Comparison of ENCODE assay signal across 15 mouse cellular contexts in the genomic region with DNA sequence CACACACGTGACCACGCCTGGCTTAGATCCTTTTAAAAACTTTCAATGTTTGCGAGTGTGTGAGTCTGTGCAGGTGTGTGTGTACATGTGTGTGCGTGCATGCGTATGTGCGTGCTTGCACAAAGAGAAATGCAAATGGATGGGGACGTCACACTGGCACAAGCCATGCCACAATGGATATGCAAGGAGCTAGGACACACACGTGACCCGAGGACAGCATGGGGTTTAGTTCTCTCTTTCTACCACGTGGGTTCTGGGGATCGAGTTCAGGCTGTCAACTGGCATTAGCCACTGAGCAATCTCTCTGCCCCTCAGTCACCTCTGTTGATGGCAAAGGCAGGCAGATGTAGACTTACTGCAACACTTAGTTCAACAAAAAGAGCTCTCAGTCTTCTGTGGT. TPM values are rescaled to one million over a fixed set of nuclear protein-coding genes. Genes with fewer than 3 reads are reported as not detected.
DNase-seq lines count a peak whose midpoint lies in the region; ATAC-seq and TF ChIP-seq lines count a peak whose summit lies in the region.
"Had no signal": no experiment of that assay in that cellular context is flagged by ENCODE, and none has a peak within 500 bp of the region (broad histone marks: within the 10 kb centered on the region; RNA-seq: fewer than 3 reads in every experiment).

No protein-coding gene starts in this region.

- H3K4me1 ChIP-seq in cerebellum, adult 2 months (ENCODE audit: control insufficient read depth, insufficient read depth, low read length), result peaks cover 67% of the 10 kb centered on the region
- peaks cover 81% of the 10 kb centered on the region for H3K4me1 ChIP-seq in lung, embryonic 15.5 days
- H3K4me1 ChIP-seq in forebrain, embryonic 11.5 days (replicated peaks; ENCODE audit: control insufficient read depth, insufficient read depth, low read length), result peaks cover 18% of the 10 kb centered on the region; the same call in 1 of the 2 replicates

- DNase-seq in cerebellum, adult 8-10 months, result peak; percentile 16
- DNase-seq in cerebellum, adult 2 months, result no peak
- DNase-seq in lung, postnatal 14 days, result no peak
- peak; percentile 52 for DNase-seq in naive thymus-derived CD4-positive, alpha-beta T cell, adult 2 months (ENCODE audit: low read depth)
- no peak for DNase-seq in forebrain, embryonic 11.5 days (ENCODE audit: low spot score)
- DNase-seq: right cerebral cortex, adult 18-20 months; thymus, postnatal 4 days had no signal

- no peak overlapping the region for H3K9ac ChIP-seq in lung, embryonic 15.5 days
- H3K9ac ChIP-seq in forebrain, embryonic 11.5 days (ENCODE audit: low read length), result no peak overlapping the region
- H3K9ac ChIP-seq: midbrain, embryonic 12.5 days; neural tube, embryonic 13.5 days had no signal

- no peak for TF ChIP-seq POLR2A in cerebellum, adult 2 months (IDR thresholded peaks at IDR 0.05; ENCODE audit: borderline replicate concordance, insufficient read depth, low read length)

- H3K27me3 ChIP-seq in cerebellum, adult 2 months (ENCODE audit: control insufficient read depth, insufficient read depth, low read length), result no peaks in the 10 kb centered on the region
- H3K27me3 ChIP-seq in lung, embryonic 15.5 days, result no peaks in the 10 kb centered on the region
- H3K27me3 ChIP-seq in forebrain, embryonic 11.5 days (ENCODE audit: control insufficient read depth, insufficient read depth, low read length), result no peaks in the 10 kb centered on the region
- H3K27me3 ChIP-seq: heart, embryonic 13.5 days; midbrain, embryonic 12.5 days; neural tube, embryonic 13.5 days had no signal

- no peak for TF ChIP-seq CTCF in cerebellum, adult 2 months (IDR thresholded peaks at IDR 0.05; ENCODE audit: borderline replicate concordance, insufficient read depth, low read depth, low read length)

- ATAC-seq in lung, embryonic 15.5 days (ENCODE audit: borderline replicate concordance, extremely low read depth, low FRiP score, low TSS enrichment), result no peak
- 0 out of 2 replicates have a peak, but pooled peaks have one; percentile 6 for ATAC-seq in granulocyte monocyte progenitor cell, adult 5-6 weeks (replicated peaks; ENCODE audit: poor library complexity, severe bottlenecking)
- ATAC-seq in megakaryocyte progenitor cell, adult 5-6 weeks (replicated peaks; ENCODE audit: poor library complexity), result no peak
- ATAC-seq in forebrain, embryonic 11.5 days (replicated peaks; ENCODE audit: low FRiP score), result no peak
- ATAC-seq: hindbrain, postnatal 0 days had no signal

- H3K36me3 ChIP-seq in lung, embryonic 15.5 days, result no peaks in the 10 kb centered on the region
- H3K36me3 ChIP-seq in forebrain, embryonic 11.5 days (ENCODE audit: control insufficient read depth, insufficient read depth, low read length), result no peaks in the 10 kb centered on the region

- no peak overlapping the region for H3K4me2 ChIP-seq in lung, embryonic 15.5 days
- no peak overlapping the region for H3K4me2 ChIP-seq in forebrain, embryonic 11.5 days (ENCODE audit: low read depth, low read length, severe bottlenecking)
- H3K4me2 ChIP-seq: midbrain, embryonic 12.5 days; neural tube, embryonic 13.5 days had no signal

- no peak overlapping the region for H3K27ac ChIP-seq in cerebellum, adult 2 months (ENCODE audit: insufficient read depth, low read length)
- peak overlapping the region; percentile 83 for H3K27ac ChIP-seq in lung, embryonic 15.5 days
- H3K27ac ChIP-seq in forebrain, embryonic 11.5 days (ENCODE audit: low read depth, low read length), result no peak overlapping the region
- H3K27ac ChIP-seq: hindbrain, postnatal 0 days; kidney, postnatal 0 days; neural tube, embryonic 13.5 days had no signal

- no peak overlapping the region for H3K4me3 ChIP-seq in cerebellum, adult 2 months (replicated peaks; ENCODE audit: insufficient read depth, low read depth, low read length)
- H3K4me3 ChIP-seq in lung, embryonic 15.5 days, result no peak overlapping the region
- H3K4me3 ChIP-seq in forebrain, embryonic 11.5 days (ENCODE audit: low read depth, low read length), result no peak overlapping the region
- H3K4me3 ChIP-seq: heart, embryonic 13.5 days; midbrain, embryonic 12.5 days; neural tube, embryonic 13.5 days had no signal

- WGBS in cerebellum, adult 2 months, result 54% methylated on average over 11 of the region's 11 CpGs
- WGBS in lung, embryonic 15.5 days, result 86% methylated on average over 11 of the region's 11 CpGs
- WGBS in forebrain, embryonic 11.5 days, result 88% methylated on average over 11 of the region's 11 CpGs

- no peaks in the 10 kb centered on the region for H3K9me3 ChIP-seq in lung, embryonic 15.5 days
- H3K9me3 ChIP-seq in forebrain, embryonic 11.5 days (ENCODE audit: control insufficient read depth, low read length), result no peaks in the 10 kb centered on the region
- H3K9me3 ChIP-seq: heart, embryonic 13.5 days; midbrain, embryonic 12.5 days; neural tube, embryonic 13.5 days had no signal

RNA-seq across cellular contexts. Expression of gene Vps37b, which starts 10.4 kb away (rescaled TPM):
- 41.7 and 47.5 TPM in 2 replicates for polyA plus RNA-seq in cerebellum, adult 2 months (2012; rRNA removed)
- polyA plus RNA-seq in lung, embryonic 15.5 days (2015; fragmentation: Nextera tagmentation; extraction: Ambion mirVana), result 38.1 and 41.3 TPM in 2 replicates
- total RNA-seq in granulocyte monocyte progenitor cell, adult 5-6 weeks (2014; fragmentation: Nextera tagmentation), result 7.6 and 11.1 TPM in 2 replicates
- 9.5 and 11.6 TPM in 2 replicates for total RNA-seq in granulocyte monocyte progenitor cell, adult 5-6 weeks (2017)
- total RNA-seq in megakaryocyte progenitor cell, adult 5-6 weeks (2015), result 11.4 and 14.8 TPM in 2 replicates
- total RNA-seq in megakaryocyte progenitor cell, adult 5-6 weeks (2017), result 15.2 and 15.6 TPM in 2 replicates
- 60.2 and 61.4 TPM in 2 replicates for polyA plus RNA-seq in forebrain, embryonic 11.5 days (2014; fragmentation: Nextera tagmentation; extraction: Ambion mirVana)

RNA-seq across cellular contexts. Expression of gene Hip1r, which starts 48.3 kb away (rescaled TPM):
- polyA plus RNA-seq in cerebellum, adult 2 months (2012; rRNA removed), result 41.8 and 42.4 TPM in 2 replicates
- 11.8 and 13.3 TPM in 2 replicates for polyA plus RNA-seq in lung, embryonic 15.5 days (2015; fragmentation: Nextera tagmentation; extraction: Ambion mirVana)
- total RNA-seq in granulocyte monocyte progenitor cell, adult 5-6 weeks (2014; fragmentation: Nextera tagmentation), result 11.5 and 39.3 TPM in 2 replicates
- 10.1 and 16.9 TPM in 2 replicates for total RNA-seq in granulocyte monocyte progenitor cell, adult 5-6 weeks (2017)
- total RNA-seq in megakaryocyte progenitor cell, adult 5-6 weeks (2015), result 4.9 and 6.9 TPM in 2 replicates
- 14.2 and 16.0 TPM in 2 replicates for total RNA-seq in megakaryocyte progenitor cell, adult 5-6 weeks (2017)
- 7.3 and 8.6 TPM in 2 replicates for polyA plus RNA-seq in forebrain, embryonic 11.5 days (2014; fragmentation: Nextera tagmentation; extraction: Ambion mirVana)

Comparison
In these comparisons a context has a peak if more than half of its experiments do, and no peak if none do; other contexts are left out.
1. DNase-seq: peak in cerebellum, adult 8-10 months (single experiment) and naive thymus-derived CD4-positive, alpha-beta T cell, adult 2 months (single experiment); none in cerebellum, adult 2 months (0 of 2), lung, postnatal 14 days (single experiment) and forebrain, embryonic 11.5 days (single experiment).